Mouse (Mus musculus) forebrain, embryonic 10.5 days (tissue): ENCODE measurements around the gene Mrps27. TPM values are rescaled to one million over a fixed set of nuclear protein-coding genes. Genes with fewer than 3 reads are reported as not detected.

Source experiments
- DNase-seq: peaks from one replicate; pipeline ENCODE4 v3.0.0-alpha.2; 2017; ENCODE audit warnings: low spot score; ENCODE audit errors: extremely low spot score
- H3K27ac ChIP-seq: fragments of 300-500 bp; sonication (generic); 2 replicates; pipeline ENCODE4 v1.5.1; 2016; ENCODE audit warnings: mild to moderate bottlenecking
- H3K27me3 ChIP-seq: fragments of 300-500 bp; sonication (generic); 2 replicates; pipeline ENCODE4 v1.6.1; 2016; ENCODE audit warnings: mild to moderate bottlenecking; ENCODE audit not compliant: poor library complexity, severe bottlenecking
- H3K36me3 ChIP-seq: fragments of 300-500 bp; sonication (generic); replicated peaks from 2 replicates; pipeline ENCODE4 v1.6.1; 2016; ENCODE audit warnings: mild to moderate bottlenecking, moderate library complexity
- H3K4me1 ChIP-seq: fragments of 300-500 bp; sonication (generic); 2 replicates; pipeline ENCODE4 v1.6.1; 2016
- H3K4me3 ChIP-seq: fragments of 300-500 bp; sonication (generic); 2 replicates; pipeline ENCODE4 v1.5.1; 2016; ENCODE audit warnings: mild to moderate bottlenecking, moderate library complexity
- H3K9me3 ChIP-seq: fragments of 300-500 bp; sonication (generic); 2 replicates; pipeline ENCODE4 v1.6.1; 2016; ENCODE audit warnings: mild to moderate bottlenecking, moderate library complexity
- WGBS: fragments of 180-500 bp; shearing (Covaris S2); methylation state at CpG from one replicate; pipeline ENCODE4 v1.1.7; 2016; 5-methylcytosine and 5-hydroxymethylcytosine counted together
- polyA plus RNA-seq: library from polyadenylated mRNA; unstranded; fragments of >200 nt; fragmentation: Nextera tagmentation; extraction: Ambion mirVana; gene quantifications from 2 replicates; pipeline ENCODE4 v1.2.1, GENCODE M21; 2016

The Mrps27 gene
- polyA plus RNA-seq, 1 experiment from 2014 or later, result 84.1 TPM

- H3K36me3 ChIP-seq, result peaks cover 55% of the 10 kb centered on the region
- H3K4me3 ChIP-seq, result no peak overlapping the region
- DNase-seq, result no peak
- H3K4me1 ChIP-seq, result peaks cover 11% of the 10 kb centered on the region
- WGBS, result 92% methylated on average over 7 of the region's 7 CpGs
- H3K27ac ChIP-seq, result no peak overlapping the region
- H3K9me3 ChIP-seq, result no peaks in the 10 kb centered on the region
- no peaks in the 10 kb centered on the region for H3K27me3 ChIP-seq
Measured at GRCm38 (mm10) chr13:99355861-99356260, 11.3 kb downstream of the Mrps27 start.

GRCm38 (mm10) chr13:99356428-99357265, 12.1 kb downstream of the Mrps27 start:
- no peak for DNase-seq

GRCm38 (mm10) chr13:99358921-99359320, 14.3 kb downstream of the Mrps27 start:
- no peak for DNase-seq
- H3K4me1 ChIP-seq, result peaks cover 4% of the 10 kb centered on the region
- WGBS, result 92% methylated on average over 14 of the region's 14 CpGs
- no peak overlapping the region for H3K27ac ChIP-seq
- H3K36me3 ChIP-seq, result peaks cover 72% of the 10 kb centered on the region
- H3K4me3 ChIP-seq, result no peak overlapping the region
- H3K27me3 ChIP-seq, result no peaks in the 10 kb centered on the region
- no peaks in the 10 kb centered on the region for H3K9me3 ChIP-seq

More at GRCm38 (mm10) chr13:99356428-99357265, 12.1 kb downstream of the Mrps27 start:
- Histone ChIP-seq H3K9me3 (no peaks in the 10 kb centered on the region), H3K4me1 (peaks cover 11% of the 10 kb centered on the region), H3K27me3 (no peaks in the 10 kb centered on the region), H3K27ac (no peak overlapping the region), H3K4me3 (no peak overlapping the region), H3K36me3 (peaks cover 54% of the 10 kb centered on the region)
- WGBS, result 29% methylated on average over 9 of the region's 9 CpGs

- no peaks in the 10 kb centered on the region for H3K27me3 ChIP-seq
- H3K4me3 ChIP-seq, result no peak overlapping the region
- H3K4me1 ChIP-seq, result no peaks in the 10 kb centered on the region
- peaks cover 85% of the 10 kb centered on the region for H3K36me3 ChIP-seq
- H3K9me3 ChIP-seq, result no peaks in the 10 kb centered on the region
- 66% methylated on average over 4 of the region's 4 CpGs for WGBS
- no peak for DNase-seq
- H3K27ac ChIP-seq, result no peak overlapping the region
Measured at GRCm38 (mm10) chr13:99363866-99364265, 19.3 kb downstream of the Mrps27 start.

- H3K27ac ChIP-seq, result no peak overlapping the region
- no peaks in the 10 kb centered on the region for H3K9me3 ChIP-seq
- WGBS, result 95% methylated on average over 5 of the region's 5 CpGs
- H3K27me3 ChIP-seq, result no peaks in the 10 kb centered on the region
- H3K4me3 ChIP-seq, result no peak overlapping the region
- H3K36me3 ChIP-seq, result peaks cover 87% of the 10 kb centered on the region
- no peaks in the 10 kb centered on the region for H3K4me1 ChIP-seq
- no peak for DNase-seq
Measured at GRCm38 (mm10) chr13:99366422-99367175, 22.0 kb downstream of the Mrps27 start.

GRCm38 (mm10) chr13:99367554-99368174, 23.1 kb downstream of the Mrps27 start:
- Histone ChIP-seq H3K9me3 (no peaks in the 10 kb centered on the region), H3K27me3 (no peaks in the 10 kb centered on the region), H3K4me1 (no peaks in the 10 kb centered on the region), H3K4me3 (no peak overlapping the region), H3K36me3 (peaks cover 86% of the 10 kb centered on the region), H3K27ac (no peak overlapping the region)
- 90% methylated on average over 12 of the region's 12 CpGs for WGBS
- DNase-seq, result no peak

GRCm38 (mm10) chr13:99369103-99369502, 24.5 kb downstream of the Mrps27 start:
- H3K27ac ChIP-seq, result no peak overlapping the region
- H3K4me1 ChIP-seq, result no peaks in the 10 kb centered on the region; the same call in 1 of the 2 replicates
- H3K36me3 ChIP-seq, result peaks cover 73% of the 10 kb centered on the region
- WGBS, result 92% methylated on average over 12 of the region's 12 CpGs
- H3K9me3 ChIP-seq, result no peaks in the 10 kb centered on the region
- H3K4me3 ChIP-seq, result no peak overlapping the region
- H3K27me3 ChIP-seq, result no peaks in the 10 kb centered on the region
- DNase-seq, result no peak

- 94% methylated on average over 5 of the region's 5 CpGs for WGBS
- Histone ChIP-seq H3K27me3 (no peaks in the 10 kb centered on the region), H3K4me3 (no peak overlapping the region), H3K36me3 (peaks cover 51% of the 10 kb centered on the region), H3K27ac (no peak overlapping the region), H3K4me1 (peaks cover 4% of the 10 kb centered on the region; the same call in 1 of the 2 replicates), H3K9me3 (no peaks in the 10 kb centered on the region)
- no peak for DNase-seq
Measured at GRCm38 (mm10) chr13:99371285-99371684, 26.7 kb downstream of the Mrps27 start.

GRCm38 (mm10) chr13:99373684-99374083, 29.1 kb downstream of the Mrps27 start:
- H3K4me1 ChIP-seq, result peaks cover 4% of the 10 kb centered on the region; the same call in 1 of the 2 replicates
- DNase-seq, result no peak
- no peak overlapping the region for H3K27ac ChIP-seq
- no peak overlapping the region for H3K4me3 ChIP-seq
- no peaks in the 10 kb centered on the region for H3K9me3 ChIP-seq
- 86% methylated on average over 7 of the region's 7 CpGs for WGBS
- peaks cover 36% of the 10 kb centered on the region for H3K36me3 ChIP-seq
- H3K27me3 ChIP-seq, result no peaks in the 10 kb centered on the region

- 78% methylated on average over 4 of the region's 4 CpGs for WGBS
- Histone ChIP-seq H3K27ac (no peak overlapping the region), H3K4me3 (no peak overlapping the region), H3K27me3 (no peaks in the 10 kb centered on the region), H3K36me3 (peaks cover 33% of the 10 kb centered on the region), H3K9me3 (no peaks in the 10 kb centered on the region), H3K4me1 (peaks cover 4% of the 10 kb centered on the region; the same call in 1 of the 2 replicates)
- DNase-seq, result no peak
Measured at GRCm38 (mm10) chr13:99374191-99374590, 29.6 kb downstream of the Mrps27 start.

GRCm38 (mm10) chr13:99375550-99375949, 31.0 kb downstream of the Mrps27 start:
- no peak overlapping the region for H3K4me3 ChIP-seq
- peaks cover 4% of the 10 kb centered on the region; the same call in 1 of the 2 replicates for H3K4me1 ChIP-seq
- no peaks in the 10 kb centered on the region for H3K27me3 ChIP-seq
- no peak overlapping the region for H3K27ac ChIP-seq
- 42% methylated on average over 6 of the region's 6 CpGs for WGBS
- peaks cover 31% of the 10 kb centered on the region for H3K36me3 ChIP-seq
- H3K9me3 ChIP-seq, result no peaks in the 10 kb centered on the region
- DNase-seq, result peak; percentile 78

GRCm38 (mm10) chr13:99377055-99377454, 32.5 kb downstream of the Mrps27 start:
- H3K27ac ChIP-seq, result no peak overlapping the region
- no peak overlapping the region for H3K4me3 ChIP-seq
- peaks cover 5% of the 10 kb centered on the region; the same call in 1 of the 2 replicates for H3K4me1 ChIP-seq
- H3K36me3 ChIP-seq, result peaks cover 28% of the 10 kb centered on the region
- H3K27me3 ChIP-seq, result no peaks in the 10 kb centered on the region
- H3K9me3 ChIP-seq, result no peaks in the 10 kb centered on the region
- no peak for DNase-seq
- 95% methylated on average over 6 of the region's 6 CpGs for WGBS
